Mouse (Mus musculus) cortical plate, adult 2 months (tissue): ENCODE results near the gene Btbd2.
A peak's percentile ranks its signal among the peaks of the same experiment; 100 is the strongest.

Source experiments
- CTCF ChIP-seq: fragments of 200-500 bp; IDR thresholded peaks from 2 replicates; pipeline ENCODE4 v1.5.1; 2011; ENCODE audit warnings: mild to moderate bottlenecking, control low read depth, low read length; ENCODE audit not compliant: insufficient read depth; ENCODE audit errors: extremely low read depth
- POLR2A ChIP-seq: fragments of 200-500 bp; IDR thresholded peaks from 2 replicates; pipeline ENCODE4 v1.6.1; 2011; ENCODE audit warnings: mild to moderate bottlenecking, low read length, control low read depth; ENCODE audit not compliant: insufficient read depth; ENCODE audit errors: extremely low read depth

GRCm38 (mm10) chr10:80687850-80688249, 31.0 kb upstream of the Btbd2 start:
- TF ChIP-seq CTCF = peak; percentile 71
- TF ChIP-seq POLR2A = no peak
